Mouse (Mus musculus): ENCODE data around the gene Wdr76.
"Not testable (repeated sequence)": the region's sequence is repeated elsewhere in the genome, so short reads cannot be mapped to it uniquely, and the experiment has no call there.

The Wdr76 gene

DNA sequence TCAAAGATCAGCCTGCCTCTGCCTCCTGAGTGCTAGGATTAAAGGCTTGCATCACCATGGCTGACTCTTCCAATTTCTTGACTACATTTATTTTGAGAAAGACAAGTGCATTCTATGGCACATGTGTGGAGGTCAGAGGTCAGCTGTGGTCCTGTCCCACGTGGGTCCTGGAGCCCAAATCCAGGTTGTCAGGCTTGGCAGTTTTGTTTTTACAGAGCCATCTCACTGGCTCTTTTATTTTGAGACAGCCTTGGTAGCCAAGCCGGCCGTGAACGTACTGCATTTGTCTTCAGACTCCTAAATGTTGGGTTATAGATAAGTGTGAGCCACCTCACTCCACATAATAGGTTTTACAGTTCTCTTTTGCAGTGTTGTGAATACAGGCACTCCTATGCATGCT is 12.2 kb downstream of the Wdr76 start:
- not testable (repeated sequence) for DNase-seq (ENCODE audit: low read depth, low spot score)

DNA sequence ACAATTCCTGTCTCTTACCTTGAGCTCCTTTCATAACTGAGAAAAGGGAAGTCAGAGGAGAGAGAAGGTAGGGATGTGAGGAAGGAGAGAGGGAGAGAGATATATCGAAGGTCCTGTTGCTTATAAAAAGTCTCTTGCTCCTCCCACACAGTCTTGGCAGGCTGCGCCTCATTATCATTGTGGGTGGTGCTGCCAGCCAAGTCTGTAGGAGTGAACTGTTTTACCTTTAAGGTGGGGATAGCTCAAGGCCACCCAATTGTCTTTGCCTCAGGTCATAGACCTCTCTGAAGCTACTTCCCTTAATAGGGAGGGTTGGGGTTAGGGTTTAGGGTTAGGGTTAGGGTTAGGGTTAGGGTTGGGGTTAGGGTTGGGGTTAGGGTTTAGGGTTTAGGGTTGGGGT is 15.5 kb downstream of the Wdr76 start:
- peak; percentile 89 for DNase-seq (ENCODE audit: low read depth, low spot score)

DNA sequence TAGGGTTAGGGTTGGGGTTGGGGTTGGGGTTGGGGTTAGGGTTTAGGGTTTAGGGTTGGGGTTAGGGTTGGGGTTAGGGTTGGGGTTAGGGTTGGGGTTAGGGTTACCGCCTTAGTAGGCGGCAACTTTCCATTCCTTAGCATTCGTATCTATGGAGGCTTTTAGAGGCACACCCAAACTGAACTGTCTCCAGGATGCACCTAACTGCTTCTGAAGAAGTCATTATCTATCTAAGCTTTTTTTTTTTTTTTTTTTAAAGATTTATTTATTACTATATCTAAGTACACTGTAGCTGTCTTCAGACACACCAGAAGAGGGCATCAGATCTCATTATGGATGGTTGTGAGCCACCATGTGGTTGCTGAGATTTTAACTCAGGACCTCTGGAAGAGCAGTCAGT is 16.3 kb downstream of the Wdr76 start:
- peak; percentile 28 for DNase-seq (ENCODE audit: low read depth, low spot score)

DNA sequence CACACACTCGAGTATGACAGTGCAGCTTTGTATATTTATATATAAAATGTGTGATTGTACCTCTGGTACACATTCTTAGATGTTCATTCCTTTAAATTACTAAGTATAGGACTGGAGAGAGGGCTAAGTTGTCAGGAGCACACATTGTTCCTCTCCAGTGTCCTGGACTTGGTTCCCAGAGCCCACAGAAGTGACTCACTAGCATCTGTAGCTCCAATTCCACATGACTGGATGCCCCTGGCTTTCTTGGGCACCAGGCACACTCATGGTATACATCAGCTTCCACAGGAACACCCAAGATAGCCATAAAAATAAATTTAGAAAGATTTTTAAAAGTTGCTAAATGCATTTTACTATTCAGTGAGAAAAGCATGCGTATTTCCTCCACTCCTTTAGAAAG is 18.5 kb downstream of the Wdr76 start:
- no peak for DNase-seq (ENCODE audit: low read depth, low spot score)

DNA sequence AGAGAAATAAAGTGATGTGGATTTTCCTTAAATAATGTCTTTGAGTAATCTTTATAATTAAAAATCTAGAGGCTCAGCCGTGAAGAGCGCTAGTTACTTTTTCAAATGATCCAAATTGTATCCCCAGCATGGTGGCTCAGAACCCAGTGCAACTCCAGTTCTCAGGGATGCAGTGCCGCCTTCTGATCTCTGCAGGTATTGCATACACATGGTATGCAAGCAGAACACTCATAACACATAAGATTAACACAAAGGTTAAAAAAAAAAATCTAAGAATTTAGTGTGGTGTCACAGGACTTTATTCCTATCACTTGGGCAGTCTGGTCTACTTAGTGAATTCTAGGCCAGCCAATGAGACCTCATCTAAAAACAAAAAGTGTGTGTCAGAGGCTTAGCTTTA is 38.3 kb downstream of the Wdr76 start:
- DNase-seq (ENCODE audit: low read depth, low spot score), result peak; percentile 36

DNA sequence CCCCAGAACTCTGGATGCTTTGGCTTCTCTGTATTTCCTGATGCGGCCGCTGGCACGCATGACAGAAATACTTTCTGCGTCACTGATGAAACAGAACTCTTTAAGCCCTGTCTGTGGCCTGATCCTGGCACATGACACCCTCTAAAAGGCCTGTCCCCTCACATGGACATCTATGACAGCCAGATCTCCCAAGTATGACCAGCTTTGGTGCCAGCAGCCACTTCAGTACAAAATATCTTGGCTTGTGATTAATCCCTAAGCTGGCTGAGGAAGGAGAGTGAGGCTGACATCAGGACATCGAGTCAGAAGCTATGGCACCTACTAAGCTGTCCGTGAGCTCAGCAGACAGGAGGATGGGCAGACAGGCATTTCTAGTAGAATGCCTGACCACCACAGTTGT is 43.1 kb downstream of the Wdr76 start:
- DNase-seq (ENCODE audit: low read depth, low spot score), result no peak

DNA sequence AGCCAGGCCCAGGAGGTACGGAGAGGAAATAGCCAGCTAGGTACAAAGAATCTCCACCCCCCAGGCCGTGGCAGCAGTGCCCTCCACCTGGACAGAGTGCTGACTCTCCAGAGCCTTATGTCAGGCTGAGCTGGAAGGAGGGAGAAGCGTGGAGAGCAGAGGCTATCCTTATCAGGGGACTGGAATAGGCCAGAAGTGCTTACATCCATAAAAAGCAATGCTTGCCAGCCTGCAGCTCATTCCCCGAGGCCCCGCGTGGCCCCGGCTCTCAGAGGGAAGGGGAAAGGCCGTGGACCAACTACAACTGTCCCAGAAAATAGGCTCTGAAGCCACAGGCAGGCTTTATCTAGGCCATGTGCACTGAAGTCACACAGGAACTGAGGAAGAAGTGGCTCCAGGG is 44.7 kb downstream of the Wdr76 start:
- DNase-seq (ENCODE audit: low read depth, low spot score), result no peak

DNA sequence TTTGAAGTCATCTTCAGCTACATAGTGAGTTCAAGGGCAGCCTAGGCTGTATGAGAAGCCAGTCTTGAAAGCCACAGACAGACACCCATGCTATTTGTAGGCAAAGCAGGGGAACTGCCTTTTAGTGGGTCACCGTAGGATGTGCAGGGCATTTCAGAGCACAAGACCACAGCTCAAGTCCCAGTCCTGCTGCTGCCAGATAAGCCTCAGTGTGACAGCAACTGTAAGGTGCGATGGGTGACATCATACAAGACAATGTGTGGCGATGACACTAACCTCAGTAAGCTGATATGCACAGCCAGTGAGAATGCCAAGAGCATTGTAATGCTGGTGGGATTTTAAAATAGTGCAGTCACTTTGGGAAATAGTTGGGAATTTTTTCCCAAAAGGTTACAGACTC is 56.6 kb downstream of the Wdr76 start:
- DNase-seq (ENCODE audit: low read depth, low spot score), result no peak

DNA sequence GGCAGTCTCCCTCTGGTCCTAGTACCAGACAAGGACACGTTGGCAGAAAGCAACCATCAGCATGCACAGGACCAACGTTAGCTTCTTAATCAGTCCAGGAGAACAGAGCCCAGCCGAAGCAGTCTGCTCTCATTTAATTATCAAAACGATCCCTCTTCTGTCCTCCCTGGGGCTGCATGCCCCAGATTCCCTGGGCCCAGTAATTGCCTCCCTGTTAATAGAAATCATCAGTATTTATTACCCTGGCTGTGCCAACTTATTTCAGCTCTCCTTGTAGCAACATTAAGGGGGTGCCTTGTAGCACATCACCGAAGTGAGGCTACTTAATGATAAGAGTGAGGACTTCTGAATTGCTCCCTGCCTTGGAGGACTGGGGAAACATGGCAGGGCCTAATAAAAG is 59.4 kb downstream of the Wdr76 start:
- no peak for DNase-seq (ENCODE audit: low read depth, low spot score)

DNA sequence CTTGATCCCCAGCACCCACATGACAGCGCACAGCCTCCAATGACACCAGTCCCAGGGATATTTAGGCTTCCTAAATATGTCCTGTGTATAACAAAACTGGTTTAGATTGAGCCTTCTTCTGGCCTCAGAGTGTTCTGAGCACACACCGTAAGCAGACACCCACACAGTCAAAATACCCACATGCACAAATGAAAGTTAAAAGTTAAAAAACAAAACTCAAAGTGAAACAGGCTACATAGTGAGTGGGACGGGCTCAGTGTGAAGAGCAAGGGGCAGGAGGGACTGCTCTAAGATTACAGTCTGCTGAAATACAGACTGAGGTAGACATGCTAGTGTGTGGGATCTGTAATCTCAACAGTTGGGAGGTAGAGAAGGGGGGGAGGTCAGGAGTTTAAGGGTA is 63.5 kb downstream of the Wdr76 start:
- no peak for DNase-seq (ENCODE audit: low read depth, low spot score)

DNA sequence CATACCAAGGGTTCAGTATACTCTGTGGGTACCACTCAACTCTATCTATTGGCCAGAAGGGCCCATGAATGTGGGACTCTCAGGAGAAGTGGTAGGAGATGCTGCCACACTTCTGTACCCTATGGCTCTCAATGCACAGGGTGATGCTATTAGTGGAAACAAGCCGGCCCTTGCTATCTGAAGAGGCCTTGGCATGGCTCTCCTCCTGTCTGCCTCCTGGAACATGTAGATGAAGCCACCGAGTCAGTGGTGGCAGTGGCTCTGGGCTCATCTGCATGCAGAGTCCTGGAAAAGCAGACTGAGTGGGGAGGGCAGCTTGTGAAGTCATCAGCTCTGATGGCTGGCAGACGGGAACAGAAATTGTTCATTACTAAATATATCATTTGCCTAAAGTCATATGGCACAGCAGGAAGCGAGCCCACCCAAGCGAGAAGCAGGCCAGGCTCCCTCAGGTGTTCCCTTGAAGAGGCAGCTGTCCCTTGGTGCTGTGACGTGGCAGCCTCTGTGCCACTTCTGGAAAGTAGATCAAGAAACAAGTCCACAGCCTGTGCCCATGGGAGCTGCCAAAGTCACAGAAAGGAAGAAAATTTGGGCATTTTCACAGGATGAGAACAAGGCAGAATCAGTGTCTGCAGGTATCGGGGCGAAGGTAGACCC is 64.6 kb downstream of the Wdr76 start:
- no peak for DNase-seq (ENCODE audit: low read depth, low spot score)

DNA sequence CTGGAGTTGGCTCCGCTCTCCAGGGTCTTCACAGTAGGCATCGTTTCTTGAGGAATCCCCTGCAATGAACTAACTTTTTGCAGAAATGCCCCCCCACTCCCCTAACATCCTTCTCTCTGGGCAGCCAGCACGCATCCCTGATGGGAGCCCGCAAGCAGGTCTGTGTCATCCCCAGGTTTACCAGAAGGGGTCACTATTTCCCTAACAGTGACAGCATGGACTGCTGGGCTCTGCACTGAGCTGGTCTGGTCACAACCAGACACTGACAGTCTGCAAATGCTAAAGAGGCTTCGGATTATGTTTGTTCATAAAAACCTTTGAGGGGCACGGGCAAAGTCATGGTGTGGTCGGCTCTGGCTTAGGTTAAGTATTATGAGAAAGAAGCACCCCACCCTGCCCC is 65.3 kb downstream of the Wdr76 start:
- peak; percentile 80 for DNase-seq (ENCODE audit: low read depth, low spot score)

DNA sequence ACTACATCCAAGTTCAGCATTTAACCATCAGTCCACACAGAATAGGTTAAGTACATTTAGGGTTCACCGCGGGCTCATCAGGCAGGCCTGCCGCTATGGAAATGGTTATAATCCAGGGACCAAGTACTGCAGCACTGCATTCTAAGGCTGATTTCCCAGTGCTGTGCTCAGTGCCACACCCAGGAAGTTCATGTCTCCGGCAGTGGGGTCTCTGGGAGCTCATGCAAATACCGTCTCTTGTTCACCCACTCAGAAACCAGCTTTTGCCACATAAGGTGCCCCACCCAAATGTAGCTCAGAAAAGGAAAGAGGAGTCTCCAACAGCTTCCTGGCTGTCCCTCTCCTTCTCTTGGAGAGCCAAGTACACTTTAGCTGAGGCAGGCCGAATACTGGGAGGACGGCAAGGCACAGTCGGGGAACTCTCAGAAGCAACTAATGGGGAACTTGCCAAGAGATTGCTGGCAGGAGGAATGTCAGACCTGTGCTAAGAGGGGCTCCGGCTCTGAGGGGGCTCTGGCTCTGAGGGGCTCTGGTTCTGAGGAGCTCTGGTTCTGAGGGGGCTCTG is 67.6 kb downstream of the Wdr76 start:
- DNase-seq (ENCODE audit: low read depth, low spot score), result no peak

DNA sequence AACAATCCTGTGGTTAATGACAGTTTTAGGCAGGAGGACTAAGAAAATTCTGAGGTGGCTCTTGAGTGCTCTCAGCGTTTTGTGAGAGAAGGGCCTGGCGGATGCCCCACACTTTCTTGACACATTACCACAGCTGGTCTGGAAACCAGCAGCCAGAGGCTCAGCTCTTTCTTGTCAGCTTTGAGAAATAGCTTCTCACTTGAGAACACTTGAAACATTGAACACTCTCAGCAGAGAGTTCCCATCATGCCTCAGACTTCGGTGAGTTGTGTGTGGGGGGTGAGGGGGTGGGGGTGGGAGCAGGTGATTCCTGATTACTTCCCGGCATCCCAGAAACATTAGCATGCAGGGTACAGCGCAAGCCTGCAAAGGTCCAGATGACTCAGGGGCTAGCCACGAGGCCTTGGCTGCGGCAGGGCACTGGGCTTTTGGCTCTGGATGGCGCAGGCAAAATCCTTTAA is 69.2 kb downstream of the Wdr76 start:
- peak; percentile 43 for DNase-seq (ENCODE audit: low read depth, low spot score)

DNA sequence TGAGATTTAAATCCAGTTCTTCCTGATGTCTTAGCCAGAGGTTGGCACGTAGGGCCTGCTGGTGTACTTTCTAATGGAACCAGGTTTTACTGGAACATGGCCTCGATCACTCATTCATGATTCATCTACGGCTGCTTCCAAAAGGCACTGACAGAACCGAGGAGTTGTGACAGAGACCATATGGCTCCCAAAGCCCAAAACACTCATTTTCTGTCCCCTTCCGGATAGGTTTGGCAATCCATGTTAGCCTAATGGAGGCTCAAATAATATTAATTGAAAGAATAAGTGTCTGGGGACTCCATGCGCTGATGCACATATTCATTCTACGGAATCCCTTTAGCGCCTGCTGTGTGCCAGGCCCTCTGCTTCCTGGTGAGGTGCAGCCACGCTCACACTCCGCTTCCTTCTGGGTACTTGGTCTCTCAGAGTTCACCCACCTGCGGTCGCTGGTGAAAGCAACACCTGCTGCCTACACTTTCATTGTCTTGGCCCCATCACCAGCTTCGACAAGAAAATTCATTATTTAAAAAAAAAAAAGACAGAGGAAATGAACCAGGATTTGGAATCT is 76.4 kb downstream of the Wdr76 start:
- no peak for DNase-seq (ENCODE audit: low read depth, low spot score)

DNA sequence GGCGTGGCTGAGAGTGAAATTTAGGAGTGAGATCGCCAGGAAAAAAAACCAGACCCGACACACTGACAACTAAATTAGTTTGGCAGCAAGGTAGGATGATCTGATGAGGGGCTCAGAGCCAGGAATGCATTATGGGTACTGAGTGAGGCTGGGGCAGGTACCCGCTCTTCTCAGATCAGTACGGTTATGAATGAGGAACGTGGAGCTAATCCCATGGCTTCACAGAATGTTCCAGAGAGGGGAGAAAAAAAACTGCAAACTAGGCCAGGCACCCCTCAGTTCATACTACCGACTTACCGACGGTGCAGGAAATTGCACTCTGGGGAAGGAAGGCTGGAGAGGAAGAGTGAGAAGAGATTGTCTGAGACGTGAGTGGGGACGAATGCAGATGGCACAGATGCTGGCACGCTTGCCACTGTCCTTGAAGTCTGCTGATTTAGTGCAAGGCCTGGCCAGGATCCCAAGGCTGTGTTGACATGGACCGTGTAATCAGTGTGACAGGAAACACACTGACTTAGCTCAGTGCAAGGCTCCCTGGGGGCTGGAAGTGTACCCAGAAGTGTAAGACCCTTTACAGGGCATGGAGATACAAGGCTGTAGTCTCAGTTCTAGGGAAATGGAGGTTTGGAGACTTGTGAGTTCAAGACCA is 77.1 kb downstream of the Wdr76 start:
- DNase-seq (ENCODE audit: low read depth, low spot score), result no peak

DNA sequence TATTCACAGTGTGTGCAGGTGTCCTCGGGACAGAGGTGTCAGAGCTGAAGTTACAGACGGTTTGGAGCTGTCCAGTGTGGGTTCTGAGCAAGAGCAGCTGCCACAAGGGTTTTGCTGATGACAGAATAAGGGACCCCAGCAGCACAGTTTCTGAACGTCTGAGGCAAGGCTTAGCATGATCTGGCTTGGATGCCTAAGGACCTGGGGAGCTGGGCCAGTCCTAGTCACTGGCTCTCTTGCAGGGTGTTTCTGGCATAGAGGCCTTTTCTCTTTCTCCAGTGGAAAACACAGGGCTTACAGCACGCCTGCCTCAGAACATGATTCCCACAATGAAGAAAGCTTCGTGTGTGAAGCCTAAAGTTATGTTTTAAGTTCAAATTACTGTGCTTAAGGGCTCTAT is 78.2 kb downstream of the Wdr76 start:
- no peak for DNase-seq (ENCODE audit: low read depth, low spot score)

DNA sequence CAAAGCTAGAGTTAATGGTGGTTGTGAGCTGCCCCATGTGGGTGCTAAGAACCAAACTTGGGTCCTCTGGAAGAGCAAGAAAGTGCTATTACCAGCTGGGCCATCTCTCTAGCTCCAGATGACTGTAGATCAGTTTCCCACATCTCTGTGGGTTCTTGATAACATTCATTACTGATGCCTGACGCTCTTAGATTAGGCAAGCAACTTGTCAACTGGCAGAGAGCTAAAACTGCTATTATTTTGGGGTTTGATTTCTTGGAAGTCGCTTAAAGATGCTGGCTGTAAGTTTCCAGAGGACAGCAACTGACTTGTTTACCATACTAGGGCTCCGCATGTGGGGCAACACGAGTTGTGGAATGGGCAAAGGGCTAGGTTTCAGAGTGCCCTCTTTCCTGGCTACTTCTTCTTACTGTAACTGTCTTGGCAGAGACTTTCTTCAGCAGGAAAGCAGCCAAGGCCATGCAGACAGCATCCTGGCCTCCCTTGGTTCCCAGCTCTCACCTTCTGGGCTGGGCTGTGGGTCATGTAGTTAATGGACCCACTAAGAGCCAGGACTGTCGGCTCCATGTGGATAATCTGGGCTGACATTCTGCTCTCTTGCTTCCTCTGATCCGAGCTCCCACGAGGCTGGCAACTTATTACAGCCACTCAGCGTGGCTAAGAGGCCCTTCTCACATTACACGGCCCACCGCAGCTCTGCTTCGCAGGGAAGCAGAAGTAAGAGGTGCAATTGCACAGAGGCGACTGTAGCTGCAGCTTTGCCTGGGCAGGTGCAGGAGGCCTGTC is 81.2 kb downstream of the Wdr76 start:
- DNase-seq (ENCODE audit: low read depth, low spot score), result no peak

DNA sequence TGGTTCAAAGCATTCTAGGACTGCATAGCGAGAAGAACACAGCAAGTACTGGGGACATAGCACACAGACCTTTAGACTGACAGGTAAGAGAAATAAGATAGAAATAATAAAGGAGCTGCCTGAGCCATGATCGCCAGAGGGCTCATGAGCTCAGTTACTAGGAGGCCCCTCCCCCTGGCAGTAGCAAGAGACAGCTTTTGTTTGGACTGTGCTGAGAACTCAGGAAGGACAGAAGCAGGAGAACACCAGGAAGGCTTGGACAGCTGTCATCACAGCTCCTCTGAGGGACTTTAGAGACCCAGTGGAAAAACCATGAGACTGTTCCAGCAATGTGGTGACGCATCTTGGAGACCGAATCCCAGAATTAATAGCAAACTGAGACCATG is 81.8 kb downstream of the Wdr76 start:
- DNase-seq (ENCODE audit: low read depth, low spot score), result peak; percentile 35

DNA sequence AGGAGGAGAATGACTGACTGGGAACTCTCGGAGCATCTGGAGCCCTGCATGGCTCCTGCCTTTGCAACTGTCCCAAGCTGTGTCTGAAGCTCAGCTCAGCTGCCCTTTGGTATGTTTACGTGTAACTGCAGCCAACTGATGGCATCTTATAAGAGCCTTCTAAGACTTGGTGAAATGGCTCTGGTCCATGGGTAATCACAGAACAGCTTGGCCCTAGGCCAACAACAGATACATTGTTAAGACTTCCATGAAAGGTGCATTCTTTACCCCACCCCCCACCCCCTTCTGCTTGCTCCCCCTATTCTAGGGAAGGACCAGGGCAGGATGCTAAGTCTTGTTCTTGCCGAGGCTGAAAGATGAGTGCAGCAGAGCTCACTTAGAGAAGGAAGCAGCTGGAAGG is 87.6 kb downstream of the Wdr76 start:
- DNase-seq (ENCODE audit: low read depth, low spot score), result no peak

All from ZHBTc4 (cell line).